In genomic region chr10:78426117-78426735, GRCm38 (mm10) we compare ENCODE assay signal across 8 mouse cellular contexts. TPM values are rescaled to one million over a fixed set of nuclear protein-coding genes. Genes with fewer than 3 reads are reported as not detected.
A peak's percentile ranks its signal among the peaks of the same experiment; 100 is the strongest.
DNase-seq lines count a peak whose midpoint lies in the region; ATAC-seq lines count a peak whose summit lies in the region.

No protein-coding gene starts in this region.

- WGBS in embryonic facial prominence, embryonic 10.5 days = 47% methylated on average over 6 of the region's 6 CpGs
- 30% methylated on average over 6 of the region's 6 CpGs for WGBS in liver, embryonic 12.5 days (ENCODE audit: insufficient replicate concordance)

- peak; percentile 10 to 38 for DNase-seq in spleen, postnatal 36 days (ENCODE audit: low spot score in 2 of 2)
- no peak for DNase-seq in spleen, postnatal 14 days (ENCODE audit: low spot score in 2 of 2)
- DNase-seq in embryonic facial prominence, embryonic 10.5 days (ENCODE audit: low spot score) = peak; percentile 22
- peak; percentile 29 for DNase-seq in heart, postnatal 4 days
- peak; percentile 16 to 69 for DNase-seq in natural killer cell, adult 2 months (ENCODE audit: low spot score in 2 of 2)
- DNase-seq in right cerebral cortex, postnatal 10 days (ENCODE audit: low spot score in 2 of 2) = no peak
- DNase-seq in cerebellum, adult 9-10 months = no peak

- ATAC-seq in liver, embryonic 12.5 days = peak; percentile 6; the same call in 1 of the 2 replicates

- peak overlapping the region; percentile 95 for H3K4me2 ChIP-seq in liver, embryonic 12.5 days

- no peaks in the 10 kb centered on the region for H3K27me3 ChIP-seq in embryonic facial prominence, embryonic 10.5 days (replicated peaks; ENCODE audit: low read depth, poor library complexity, severe bottlenecking)
- H3K27me3 ChIP-seq in liver, embryonic 12.5 days (replicated peaks) = no peaks in the 10 kb centered on the region

- H3K9me3 ChIP-seq in embryonic facial prominence, embryonic 10.5 days = no peaks in the 10 kb centered on the region
- no peaks in the 10 kb centered on the region for H3K9me3 ChIP-seq in liver, embryonic 12.5 days (replicated peaks)

- peaks cover 31% of the 10 kb centered on the region for H3K36me3 ChIP-seq in embryonic facial prominence, embryonic 10.5 days (replicated peaks)
- peaks cover 20% of the 10 kb centered on the region; the same call in 1 of the 2 replicates for H3K36me3 ChIP-seq in liver, embryonic 12.5 days

- peaks cover 20% of the 10 kb centered on the region for H3K4me1 ChIP-seq in embryonic facial prominence, embryonic 10.5 days
- H3K4me1 ChIP-seq in liver, embryonic 12.5 days = peaks cover 26% of the 10 kb centered on the region

- H3K4me3 ChIP-seq in embryonic facial prominence, embryonic 10.5 days = peak overlapping the region; percentile 90
- H3K4me3 ChIP-seq in liver, embryonic 12.5 days = peak overlapping the region; percentile 74

- H3K27ac ChIP-seq in embryonic facial prominence, embryonic 10.5 days (replicated peaks) = peak overlapping the region; percentile 90
- peak overlapping the region; percentile 62; the same call in 1 of the 2 replicates for H3K27ac ChIP-seq in liver, embryonic 12.5 days

- peak overlapping the region; percentile 79 for H3K9ac ChIP-seq in liver, embryonic 12.5 days

RNA-seq across cellular contexts. Expression of gene Cstb, which starts 0.8 kb away (rescaled TPM):
- 142 and 149 TPM in 2 replicates for polyA plus RNA-seq in embryonic facial prominence, embryonic 10.5 days (2016; fragmentation: Nextera tagmentation; extraction: Ambion mirVana)
- 10 to 100 TPM; 42.8 to 45.3 TPM for total RNA-seq in heart, postnatal 4 days (2021)
- polyA plus RNA-seq in liver, embryonic 12.5 days (2016; fragmentation: Nextera tagmentation; extraction: Ambion mirVana) = 104 and 106 TPM in 2 replicates

RNA-seq across cellular contexts. Expression of gene Rrp1, which starts 13.4 kb away (rescaled TPM):
- 358 and 365 TPM in 2 replicates for polyA plus RNA-seq in embryonic facial prominence, embryonic 10.5 days (2016; fragmentation: Nextera tagmentation; extraction: Ambion mirVana)
- total RNA-seq in heart, postnatal 4 days (2021) = 100 to 1,000 TPM; 132 to 138 TPM
- polyA plus RNA-seq in liver, embryonic 12.5 days (2016; fragmentation: Nextera tagmentation; extraction: Ambion mirVana) = 200 and 201 TPM in 2 replicates

RNA-seq across cellular contexts. Expression of gene Pdxk, which starts 38.5 kb away (rescaled TPM):
- polyA plus RNA-seq in embryonic facial prominence, embryonic 10.5 days (2016; fragmentation: Nextera tagmentation; extraction: Ambion mirVana) = 11.9 and 13.2 TPM in 2 replicates
- 1 to 10 TPM; 6.8 to 8.5 TPM for total RNA-seq in heart, postnatal 4 days (2021)
- 7.8 and 8.2 TPM in 2 replicates for polyA plus RNA-seq in liver, embryonic 12.5 days (2016; fragmentation: Nextera tagmentation; extraction: Ambion mirVana)

Comparison
In these comparisons a context has a peak if more than half of its experiments do, and no peak if none do; other contexts are left out.
1. DNase-seq: peak in spleen, postnatal 36 days (2 of 2), embryonic facial prominence, embryonic 10.5 days (single experiment), heart, postnatal 4 days (single experiment) and natural killer cell, adult 2 months (2 of 2); none in spleen, postnatal 14 days (0 of 2), right cerebral cortex, postnatal 10 days (0 of 2) and cerebellum, adult 9-10 months (single experiment).